Mouse (Mus musculus) testis, adult 2 months (tissue): ENCODE measurements around the gene C3. TPM values are rescaled to one million over a fixed set of nuclear protein-coding genes. Genes with fewer than 3 reads are reported as not detected.

ENCODE experiments used
- H3K27ac ChIP-seq: fragments of 200-500 bp; 2 replicates; pipeline ENCODE4 v1.5.1; 2012; ENCODE audit warnings: low read depth, low read length; ENCODE audit not compliant: control insufficient read depth, insufficient read depth
- H3K27me3 ChIP-seq: fragments of 200-500 bp; 2 replicates; pipeline ENCODE4 v1.6.1; 2012; ENCODE audit warnings: mild to moderate bottlenecking, low read length, moderate library complexity; ENCODE audit not compliant: control insufficient read depth, insufficient read depth
- H3K36me3 ChIP-seq: fragments of 200-500 bp; 2 replicates; pipeline ENCODE4 v1.6.1; 2012; ENCODE audit warnings: mild to moderate bottlenecking, low read length; ENCODE audit not compliant: control insufficient read depth, insufficient read depth
- H3K4me1 ChIP-seq: fragments of 200-500 bp; 2 replicates; pipeline ENCODE4 v1.6.1; 2012; ENCODE audit warnings: low read length; ENCODE audit not compliant: control insufficient read depth, insufficient read depth
- H3K4me3 ChIP-seq: fragments of 200-500 bp; 2 replicates; pipeline ENCODE4 v1.5.1; 2012; ENCODE audit warnings: low read depth, mild to moderate bottlenecking, low read length, moderate library complexity, mixed read lengths; ENCODE audit not compliant: control insufficient read depth
- CTCF ChIP-seq: fragments of 200-500 bp; IDR thresholded peaks from 2 replicates; pipeline ENCODE4 v1.5.1; 2012; ENCODE audit warnings: low read depth, mild to moderate bottlenecking, inconsistent platforms, low read length, moderate library complexity; ENCODE audit not compliant: control insufficient read depth, insufficient read depth, insufficient replicate concordance
- POLR2A ChIP-seq: fragments of 200-500 bp; IDR thresholded peaks from 2 replicates; pipeline ENCODE4 v1.6.1; 2012; ENCODE audit warnings: low read depth, mild to moderate bottlenecking, inconsistent platforms, low read length, moderate library complexity; ENCODE audit not compliant: control insufficient read depth
- polyA plus RNA-seq: library from polyadenylated mRNA; depleted of rRNA; stranded (reverse); fragments of >200 nt; gene quantifications from 2 replicates; pipeline ENCODE4 v1.2.3, GENCODE M21; 2012

Gene C3
- polyA plus RNA-seq, 1 experiment, result 6.3 TPM

DNA sequence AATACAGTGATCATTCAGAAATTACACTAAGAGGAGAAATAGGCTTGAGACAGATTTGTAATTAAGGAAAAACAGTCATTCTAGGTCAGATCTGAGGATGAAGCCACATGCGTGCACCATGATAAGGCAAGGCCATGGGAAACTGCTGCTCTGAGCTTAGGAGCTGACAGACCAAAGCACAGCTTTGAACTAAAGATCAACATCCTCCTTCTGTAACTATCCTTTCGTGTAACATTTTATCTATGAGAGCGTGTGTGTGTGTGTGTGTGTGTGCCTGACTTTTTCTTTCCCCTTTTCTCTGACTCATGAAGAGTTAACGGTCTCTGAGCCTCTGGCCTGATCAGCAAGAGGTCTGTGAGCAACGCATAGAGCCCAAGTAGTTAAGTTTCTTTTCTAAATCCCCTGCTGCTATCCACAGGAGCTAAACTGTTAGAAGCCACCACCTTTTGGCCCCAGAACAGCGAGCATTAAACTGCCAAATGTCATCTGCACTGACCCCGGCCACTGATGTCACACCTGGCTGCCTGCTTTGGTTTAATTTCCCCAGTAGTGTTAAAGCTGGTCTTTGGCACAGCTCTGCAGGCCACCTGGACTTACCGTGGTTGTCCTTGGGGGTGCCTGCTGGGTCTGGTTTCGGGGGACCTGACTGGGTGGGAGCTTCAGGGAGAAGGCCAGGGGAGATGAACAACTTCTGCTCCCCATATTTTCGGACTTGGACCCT lies 15.9 kb upstream of the C3 start:
- Histone ChIP-seq H3K27me3 (no peaks in the 10 kb centered on the region), H3K27ac (no peak overlapping the region), H3K36me3 (peaks cover 1% of the 10 kb centered on the region), H3K4me1 (peaks cover 15% of the 10 kb centered on the region), H3K4me3 (no peak overlapping the region)
- TF ChIP-seq POLR2A, result no peak
- no peak for TF ChIP-seq CTCF

DNA sequence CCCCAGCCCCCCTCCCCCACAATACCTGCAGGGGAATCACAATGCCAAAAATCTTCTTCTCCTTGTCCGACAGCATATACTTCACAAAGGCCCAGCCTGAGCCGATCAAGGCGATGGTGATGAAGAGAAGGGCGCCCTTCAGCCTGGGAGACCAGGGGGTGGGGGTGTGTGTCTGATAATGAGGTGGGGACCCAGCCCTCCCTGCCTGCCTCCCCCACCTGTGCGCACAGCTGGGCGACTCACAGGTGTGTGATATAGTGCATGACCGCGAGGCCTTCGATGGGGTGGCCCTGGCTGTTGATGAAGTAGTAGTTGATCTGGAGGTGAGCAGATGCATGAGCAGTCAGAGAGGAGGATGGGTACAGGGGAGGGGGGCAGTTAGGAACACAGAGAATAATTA lies 9.2 kb upstream of the C3 start:
- H3K36me3 ChIP-seq, result no peaks in the 10 kb centered on the region; the same call in 1 of the 2 replicates
- H3K27ac ChIP-seq, result no peak overlapping the region
- no peak for TF ChIP-seq CTCF
- no peak for TF ChIP-seq POLR2A
- H3K27me3 ChIP-seq, result no peaks in the 10 kb centered on the region
- H3K4me1 ChIP-seq, result no peaks in the 10 kb centered on the region
- no peak overlapping the region for H3K4me3 ChIP-seq

DNA sequence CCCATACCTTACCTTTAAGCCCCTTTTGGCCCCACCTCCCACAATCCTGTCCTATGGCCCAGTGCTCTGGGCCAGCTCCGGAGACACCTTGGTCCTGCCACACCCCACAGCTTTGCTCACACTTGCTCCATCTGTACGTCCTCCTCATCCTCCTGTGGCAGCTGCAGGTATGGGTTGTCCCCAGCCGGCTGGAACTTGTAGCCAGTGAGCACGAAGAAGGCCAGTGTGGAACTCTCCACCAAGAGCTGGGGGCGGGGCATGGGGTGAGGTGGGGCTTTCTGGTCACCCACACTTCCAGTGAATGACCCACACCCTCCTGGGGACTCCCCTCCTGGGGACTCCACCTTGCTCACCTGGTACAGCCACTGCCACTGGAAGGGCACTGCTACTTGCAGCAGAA lies 7.9 kb upstream of the C3 start:
- no peaks in the 10 kb centered on the region for H3K27me3 ChIP-seq
- H3K27ac ChIP-seq, result no peak overlapping the region
- no peak overlapping the region for H3K4me3 ChIP-seq
- TF ChIP-seq POLR2A, result no peak
- TF ChIP-seq CTCF, result no peak
- H3K4me1 ChIP-seq, result no peaks in the 10 kb centered on the region
- no peaks in the 10 kb centered on the region; the same call in 1 of the 2 replicates for H3K36me3 ChIP-seq

DNA sequence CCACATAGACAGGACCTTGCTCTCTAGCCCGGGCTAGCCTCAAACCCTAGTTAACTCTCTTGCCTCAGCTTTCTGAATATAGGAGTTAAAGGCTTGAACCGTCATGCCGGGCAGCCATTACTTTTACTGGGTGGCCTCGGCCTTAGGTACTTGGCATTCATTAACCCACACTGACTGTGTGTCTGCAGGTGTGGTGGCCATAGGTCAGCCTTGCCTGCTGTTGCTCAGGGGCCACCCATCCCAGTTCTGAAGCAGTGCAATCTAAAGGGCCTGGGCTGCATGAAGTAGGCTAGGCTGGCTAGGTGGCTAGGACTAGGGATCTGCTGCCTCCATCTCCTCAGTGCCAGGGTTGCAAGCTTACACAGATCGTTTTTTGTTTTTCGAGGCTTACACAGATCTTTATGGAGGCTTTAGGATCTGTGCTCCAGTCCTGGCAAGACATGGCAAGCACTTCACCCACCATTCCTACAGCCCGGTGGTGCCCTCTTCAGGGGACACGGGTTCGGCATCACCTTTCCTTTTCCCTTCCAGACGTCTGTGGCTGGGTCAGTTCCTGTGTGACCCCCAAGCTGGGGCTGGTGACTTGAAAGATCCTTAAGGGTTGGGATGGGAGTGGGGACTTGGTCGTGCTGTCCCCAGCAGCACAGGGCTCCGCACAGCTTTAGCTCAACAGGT lies 6.5 kb upstream of the C3 start:
- H3K27me3 ChIP-seq, result no peaks in the 10 kb centered on the region
- H3K4me1 ChIP-seq, result no peaks in the 10 kb centered on the region; the same call in 1 of the 2 replicates
- no peak overlapping the region for H3K27ac ChIP-seq
- H3K36me3 ChIP-seq, result no peaks in the 10 kb centered on the region; the same call in 1 of the 2 replicates
- no peak for TF ChIP-seq POLR2A
- TF ChIP-seq CTCF, result no peak
- no peak overlapping the region for H3K4me3 ChIP-seq

DNA sequence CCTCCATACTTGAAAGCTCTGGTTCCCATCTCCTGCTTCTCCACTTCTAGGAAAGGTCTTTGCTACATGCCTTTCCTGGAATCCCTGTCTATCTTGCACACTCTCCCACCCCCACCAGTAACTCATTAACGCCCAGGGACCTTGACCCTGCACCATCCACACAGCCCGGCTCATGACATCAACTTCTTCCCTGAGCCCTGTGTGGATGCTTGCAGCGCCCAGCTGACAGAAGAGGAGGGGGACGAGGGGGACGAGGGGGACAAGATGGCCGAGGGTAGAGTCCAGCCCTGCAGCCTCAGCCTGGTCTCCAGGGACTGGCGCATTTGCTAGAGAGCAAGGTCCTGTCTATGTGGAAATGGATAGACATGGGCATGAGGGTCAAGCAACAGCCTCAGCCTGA lies 5.1 kb upstream of the C3 start:
- no peaks in the 10 kb centered on the region for H3K27me3 ChIP-seq
- H3K4me1 ChIP-seq, result no peaks in the 10 kb centered on the region; the same call in 1 of the 2 replicates
- no peaks in the 10 kb centered on the region; the same call in 1 of the 2 replicates for H3K36me3 ChIP-seq
- H3K4me3 ChIP-seq, result no peak overlapping the region
- no peak overlapping the region for H3K27ac ChIP-seq
- no peak for TF ChIP-seq POLR2A
- TF ChIP-seq CTCF, result no peak

DNA sequence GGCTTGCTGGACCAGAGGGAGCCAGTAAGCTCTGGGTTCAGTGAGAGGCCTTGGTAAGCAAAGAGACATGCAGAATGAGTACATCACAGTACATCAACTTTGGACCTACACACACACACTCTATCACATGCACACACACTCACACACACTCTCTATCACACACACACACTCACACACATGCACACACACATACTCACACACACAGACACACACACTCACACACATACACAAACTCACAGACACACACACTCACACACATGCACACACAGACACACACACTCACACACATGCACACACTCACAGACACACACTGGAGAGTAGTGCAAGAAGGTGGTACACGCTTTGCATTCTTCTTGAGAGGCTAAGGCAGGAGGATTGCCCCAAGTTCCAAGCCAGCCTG lies 4.3 kb upstream of the C3 start:
- H3K4me3 ChIP-seq, result no peak overlapping the region
- H3K27ac ChIP-seq, result no peak overlapping the region
- no peaks in the 10 kb centered on the region for H3K27me3 ChIP-seq
- H3K4me1 ChIP-seq, result no peaks in the 10 kb centered on the region; the same call in 1 of the 2 replicates
- H3K36me3 ChIP-seq, result no peaks in the 10 kb centered on the region; the same call in 1 of the 2 replicates
- TF ChIP-seq POLR2A, result no peak
- TF ChIP-seq CTCF, result no peak

DNA sequence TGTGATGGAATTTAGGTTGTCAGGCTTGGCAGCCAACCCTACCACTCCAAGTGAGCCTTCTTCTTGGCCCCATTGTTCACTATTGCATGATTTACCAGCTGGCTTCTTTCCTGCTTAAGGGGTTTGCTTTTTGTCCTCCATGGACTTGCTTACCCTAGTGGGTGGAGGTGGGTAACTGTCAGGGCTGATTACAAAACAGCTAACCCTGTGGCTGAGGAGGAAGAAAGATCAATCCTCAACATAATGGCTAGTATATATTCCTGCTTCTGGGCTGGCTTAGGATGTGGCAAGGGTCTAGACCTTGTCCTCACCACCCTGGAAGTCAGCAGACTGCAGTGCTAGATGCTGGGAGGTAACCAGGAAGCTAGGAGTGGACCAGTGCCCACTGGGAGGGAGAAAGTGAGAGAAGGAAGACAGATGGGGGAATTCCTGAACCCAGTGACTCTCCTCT lies 3.4 kb upstream of the C3 start:
- H3K27me3 ChIP-seq, result no peaks in the 10 kb centered on the region
- no peaks in the 10 kb centered on the region; the same call in 1 of the 2 replicates for H3K4me1 ChIP-seq
- H3K4me3 ChIP-seq, result no peak overlapping the region
- no peak overlapping the region for H3K27ac ChIP-seq
- no peaks in the 10 kb centered on the region for H3K36me3 ChIP-seq
- no peak for TF ChIP-seq CTCF
- TF ChIP-seq POLR2A, result no peak

DNA sequence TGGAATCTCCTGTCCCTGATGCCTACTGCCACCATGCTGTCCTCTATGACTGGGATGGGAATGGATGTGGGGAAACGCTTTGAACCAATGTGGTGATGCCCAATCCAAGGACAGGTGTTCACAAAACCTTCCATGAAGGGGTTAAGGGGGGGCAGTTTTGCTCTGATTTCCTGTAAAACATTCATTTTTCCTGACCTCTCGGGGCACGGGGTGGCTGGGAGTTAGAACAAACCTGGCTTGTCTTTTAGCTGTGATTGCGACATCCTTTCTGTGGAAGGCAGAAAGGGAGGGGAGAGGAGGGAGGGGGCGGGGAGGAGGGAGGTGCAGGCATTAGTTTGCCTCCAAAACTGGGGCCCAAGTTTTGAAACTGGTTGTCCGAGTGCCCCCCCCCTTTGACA lies 2.8 kb upstream of the C3 start:
- Histone ChIP-seq H3K4me1 (no peaks in the 10 kb centered on the region; the same call in 1 of the 2 replicates), H3K4me3 (no peak overlapping the region), H3K27ac (no peak overlapping the region), H3K36me3 (no peaks in the 10 kb centered on the region), H3K27me3 (no peaks in the 10 kb centered on the region)
- no peak for TF ChIP-seq CTCF
- TF ChIP-seq POLR2A, result no peak
